Mouse (Mus musculus) kidney, postnatal 14 days (tissue): ENCODE measurements around the gene Rptor.

Experiments
- DNase-seq: peaks from one replicate; pipeline ENCODE4 v3.0.0; 2022; ENCODE audit warnings: mixed read lengths

Gene Rptor

GRCm38 (mm10) chr11:119661479-119661878 lies 58.8 kb downstream of the Rptor start:
- peak; percentile 26 for DNase-seq

GRCm38 (mm10) chr11:119663876-119664275 lies 61.2 kb downstream of the Rptor start:
- DNase-seq, result no peak

- DNase-seq, result no peak
These were observed 62.1 kb downstream of the Rptor start for GRCm38 (mm10) chr11:119664678-119665307.

GRCm38 (mm10) chr11:119665308-119665702 lies 62.6 kb downstream of the Rptor start:
- no peak for DNase-seq

- no peak for DNase-seq
These were observed 63.9 kb downstream of the Rptor start for GRCm38 (mm10) chr11:119666567-119667108.

GRCm38 (mm10) chr11:119670690-119671666 lies 68.3 kb downstream of the Rptor start:
- no peak for DNase-seq

- DNase-seq, result no peak
These were observed 69.3 kb downstream of the Rptor start for GRCm38 (mm10) chr11:119672041-119672440.

- no peak for DNase-seq
These were observed 70.1 kb downstream of the Rptor start for GRCm38 (mm10) chr11:119672775-119673174.

GRCm38 (mm10) chr11:119674835-119675234 lies 72.1 kb downstream of the Rptor start:
- DNase-seq, result peak; percentile 16

GRCm38 (mm10) chr11:119675546-119675945 lies 72.8 kb downstream of the Rptor start:
- DNase-seq, result no peak

GRCm38 (mm10) chr11:119676751-119677411 lies 74.2 kb downstream of the Rptor start:
- DNase-seq, result no peak

- no peak for DNase-seq
These were observed 75.7 kb downstream of the Rptor start for GRCm38 (mm10) chr11:119678427-119678826.

- DNase-seq, result no peak
These were observed 78.0 kb downstream of the Rptor start for GRCm38 (mm10) chr11:119680735-119681134.

- DNase-seq, result no peak
These were observed 79.6 kb downstream of the Rptor start for GRCm38 (mm10) chr11:119682285-119682684.

- no peak for DNase-seq
These were observed 81.1 kb downstream of the Rptor start for GRCm38 (mm10) chr11:119683796-119684195.

- DNase-seq, result peak; percentile 69
These were observed 82.8 kb downstream of the Rptor start for GRCm38 (mm10) chr11:119685477-119685876.

GRCm38 (mm10) chr11:119685910-119686659 lies 83.4 kb downstream of the Rptor start:
- DNase-seq, result no peak

GRCm38 (mm10) chr11:119687316-119687715 lies 84.6 kb downstream of the Rptor start:
- no peak for DNase-seq

- DNase-seq, result no peak
These were observed 85.3 kb downstream of the Rptor start for GRCm38 (mm10) chr11:119687966-119688365.

GRCm38 (mm10) chr11:119689936-119690335 lies 87.2 kb downstream of the Rptor start:
- DNase-seq, result no peak

GRCm38 (mm10) chr11:119692196-119692910 lies 89.6 kb downstream of the Rptor start:
- DNase-seq, result no peak

- DNase-seq, result no peak
These were observed 90.2 kb downstream of the Rptor start for GRCm38 (mm10) chr11:119692911-119693261.
